ENCODE assay signal across 9 mouse cellular contexts in genomic region chr17:10744709-10745461, GRCm38 (mm10).
DNase-seq lines count a peak whose midpoint lies in the region; ATAC-seq and TF ChIP-seq lines count a peak whose summit lies in the region.
"Had no signal": no experiment of that assay in that cellular context is flagged by ENCODE, and none has a peak within 500 bp of the region (broad histone marks: within the 10 kb centered on the region; RNA-seq: fewer than 3 reads in every experiment).

No protein-coding gene starts in this region.

- H3K4me1 ChIP-seq in embryonic fibroblast, embryonic 13.5 days (ENCODE audit: control insufficient read depth, insufficient read depth, low read length) = 0 out of 2 replicates have a peak, but pooled peaks cover 3% of the 10 kb centered on the region
- peaks cover 0 to 5% of the 10 kb centered on the region in 2 experiments; a peak in 2 of 4 replicates for H3K4me1 ChIP-seq in heart, embryonic 14.5 days (ENCODE audit: control insufficient read depth in 2 of 2, insufficient read depth in 2 of 2, low read length in 2 of 2)
- peaks cover 0 to 6% of the 10 kb centered on the region in 2 experiments; a peak in 1 of 4 replicates for H3K4me1 ChIP-seq in liver, embryonic 14.5 days (replicated peaks; ENCODE audit: control insufficient read depth in 2 of 2, insufficient read depth in 2 of 2, low read length in 1 of 2)
- H3K4me1 ChIP-seq in neural tube, embryonic 14.5 days (ENCODE audit: control insufficient read depth, insufficient read depth, low read length) = no peaks in the 10 kb centered on the region

- no peak overlapping the region for H3K27ac ChIP-seq in embryonic fibroblast, embryonic 13.5 days (ENCODE audit: insufficient read depth, low read length)
- H3K27ac ChIP-seq in heart, embryonic 14.5 days (replicated peaks in 1 of 2; ENCODE audit: control insufficient read depth in 1 of 2, insufficient read depth in 1 of 2, low read depth in 2 of 2, low read length in 2 of 2) = peak overlapping the region; percentile 52 to 53; a peak in 3 of 4 replicates
- no peak overlapping the region for H3K27ac ChIP-seq in liver, embryonic 14.5 days
- H3K27ac ChIP-seq in neural tube, embryonic 14.5 days (ENCODE audit: low read depth, low read length) = peak overlapping the region; percentile 76

- peak; percentile 41; the same call in 1 of the 2 replicates for TF ChIP-seq CTCF in embryonic fibroblast, embryonic 13.5 days (IDR thresholded peaks at IDR 0.05; ENCODE audit: borderline replicate concordance, insufficient read depth, low read length)
- peak; percentile 52 for TF ChIP-seq CTCF in liver, embryonic 14.5 days (IDR thresholded peaks at IDR 0.05; ENCODE audit: low read depth)

- ATAC-seq in heart, embryonic 14.5 days (ENCODE audit: insufficient number of reproducible peaks, insufficient read depth, low FRiP score, low read depth) = peak; percentile 56; the same call in 1 of the 2 replicates
- ATAC-seq in liver, embryonic 14.5 days (ENCODE audit: insufficient read depth) = no peak
- ATAC-seq in neural tube, embryonic 14.5 days (ENCODE audit: low read depth) = peak; percentile 94

- H3K27me3 ChIP-seq in heart, embryonic 14.5 days (ENCODE audit: control insufficient read depth, insufficient read depth, low read length) = no peaks in the 10 kb centered on the region
- H3K27me3 ChIP-seq in liver, embryonic 14.5 days (ENCODE audit: control insufficient read depth, insufficient read depth, low read length) = no peaks in the 10 kb centered on the region
- H3K27me3 ChIP-seq in neural tube, embryonic 14.5 days (ENCODE audit: control insufficient read depth, insufficient read depth, low read length) = no peaks in the 10 kb centered on the region

- DNase-seq in urinary bladder, postnatal 14 days (ENCODE audit: low spot score) = peak; percentile 54
- DNase-seq in urinary bladder, postnatal 10 days (ENCODE audit: low spot score) = no peak
- DNase-seq in kidney, postnatal 10 days = peak; percentile 74
- DNase-seq in liver, embryonic 14.5 days (ENCODE audit: low read depth in 3 of 3, low spot score in 3 of 3) = no peak
- no peak for DNase-seq in natural killer cell, adult 2 months (ENCODE audit: low spot score in 2 of 2)

- 0 out of 2 replicates have a peak overlapping the region, but pooled peaks have one; percentile 5 for H3K4me2 ChIP-seq in heart, embryonic 14.5 days (ENCODE audit: low read length)
- H3K4me2 ChIP-seq in liver, embryonic 14.5 days (ENCODE audit: low read depth) = no peak overlapping the region
- H3K4me2 ChIP-seq in neural tube, embryonic 14.5 days (ENCODE audit: low read depth, low read length) = no peak overlapping the region; the same call in 1 of the 2 replicates

- no peak overlapping the region for H3K4me3 ChIP-seq in embryonic fibroblast, embryonic 13.5 days (ENCODE audit: insufficient read depth, low read length)
- H3K4me3 ChIP-seq in heart, embryonic 14.5 days (ENCODE audit: control insufficient read depth in 1 of 2, insufficient read depth in 1 of 2, low read depth in 1 of 2, low read length in 2 of 2) = no peak overlapping the region
- H3K4me3 ChIP-seq in liver, embryonic 14.5 days (ENCODE audit: insufficient read depth in 1 of 2, low read depth in 2 of 2, low read length in 2 of 2) = no peak overlapping the region
- no peak overlapping the region for H3K4me3 ChIP-seq in neural tube, embryonic 14.5 days (ENCODE audit: low read depth, low read length)

- no peak for TF ChIP-seq EP300 in liver, embryonic 14.5 days (IDR thresholded peaks at IDR 0.05; ENCODE audit: low read depth)

- no peaks in the 10 kb centered on the region for H3K9me3 ChIP-seq in heart, embryonic 14.5 days (ENCODE audit: control insufficient read depth, low read length)
- no peaks in the 10 kb centered on the region for H3K9me3 ChIP-seq in liver, embryonic 14.5 days (ENCODE audit: control insufficient read depth, low read length)
- H3K9me3 ChIP-seq in neural tube, embryonic 14.5 days (ENCODE audit: control insufficient read depth, low read length) = no peaks in the 10 kb centered on the region
- H3K9me3 ChIP-seq: G1E had no signal

- H3K36me3 ChIP-seq in heart, embryonic 14.5 days (ENCODE audit: control insufficient read depth, insufficient read depth, low read length) = no peaks in the 10 kb centered on the region
- no peaks in the 10 kb centered on the region for H3K36me3 ChIP-seq in liver, embryonic 14.5 days (replicated peaks; ENCODE audit: control insufficient read depth, insufficient read depth, low read depth)
- no peaks in the 10 kb centered on the region for H3K36me3 ChIP-seq in neural tube, embryonic 14.5 days (ENCODE audit: control insufficient read depth, insufficient read depth, low read length)
- H3K36me3 ChIP-seq: G1E had no signal

- no peak for TF ChIP-seq POLR2A in embryonic fibroblast, embryonic 13.5 days (IDR thresholded peaks at IDR 0.05; ENCODE audit: low read depth, low read length)

- 32% methylated on average over 4 of the region's 4 CpGs for WGBS in heart, embryonic 14.5 days
- 41% methylated on average over 4 of the region's 4 CpGs for WGBS in liver, embryonic 14.5 days (ENCODE audit: insufficient replicate concordance)
- WGBS in neural tube, embryonic 14.5 days = 7% methylated on average over 4 of the region's 4 CpGs

- H3K9ac ChIP-seq in heart, embryonic 14.5 days (ENCODE audit: low read length) = peak overlapping the region; percentile 36; the same call in 1 of the 2 replicates
- no peak overlapping the region for H3K9ac ChIP-seq in liver, embryonic 14.5 days (replicated peaks)
- no peak overlapping the region for H3K9ac ChIP-seq in neural tube, embryonic 14.5 days (replicated peaks; ENCODE audit: low read depth, low read length)

Comparison
In these comparisons a context has a peak if more than half of its experiments do, and no peak if none do; other contexts are left out.
1. DNase-seq: peak in urinary bladder, postnatal 14 days (single experiment) and kidney, postnatal 10 days (single experiment); none in urinary bladder, postnatal 10 days (single experiment), liver, embryonic 14.5 days (0 of 3) and natural killer cell, adult 2 months (0 of 2).
2. H3K27ac ChIP-seq: peak in heart, embryonic 14.5 days (2 of 2) and neural tube, embryonic 14.5 days (single experiment); none in embryonic fibroblast, embryonic 13.5 days (single experiment) and liver, embryonic 14.5 days (single experiment).